15 mouse cellular contexts compared by ENCODE assay signal in the genomic region with DNA sequence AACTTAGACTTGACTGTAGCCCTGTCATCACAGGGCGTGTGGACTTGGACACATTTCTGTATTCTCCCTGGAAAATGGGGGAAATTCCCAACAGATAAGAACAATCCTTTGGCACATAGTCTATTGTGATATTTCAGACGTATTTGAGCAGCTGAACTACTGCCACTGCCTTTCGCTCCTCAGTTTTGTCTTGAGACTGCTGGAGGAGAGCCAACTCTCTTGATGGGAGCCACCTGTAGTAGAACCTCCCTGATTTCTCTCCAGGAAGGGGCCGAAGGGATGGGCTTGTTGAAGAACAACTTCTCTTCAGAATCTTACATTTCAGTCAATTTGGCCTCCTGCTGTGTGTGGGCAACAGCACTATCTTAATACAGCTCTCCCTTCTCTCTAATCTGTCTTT.
DNase-seq lines count a peak whose midpoint lies in the region; ATAC-seq lines count a peak whose summit lies in the region.
"Had no signal": no experiment of that assay in that cellular context is flagged by ENCODE, and none has a peak within 500 bp of the region (broad histone marks: within the 10 kb centered on the region; RNA-seq: fewer than 3 reads in every experiment).

No protein-coding gene starts in this region.

- H3K36me3 ChIP-seq in intestine, embryonic 14.5 days (ENCODE audit: control insufficient read depth, insufficient read depth, low read length): no peaks in the 10 kb centered on the region
- no peaks in the 10 kb centered on the region for H3K36me3 ChIP-seq in intestine, embryonic 16.5 days (ENCODE audit: control insufficient read depth, insufficient read depth, low read length)
- H3K36me3 ChIP-seq: midbrain, embryonic 10.5 days had no signal

- 26% methylated on average over 4 of the region's 4 CpGs for WGBS in intestine, embryonic 14.5 days
- 33% methylated on average over 4 of the region's 4 CpGs for WGBS in intestine, embryonic 16.5 days

- no peaks in the 10 kb centered on the region for H3K27me3 ChIP-seq in intestine, embryonic 14.5 days (replicated peaks; ENCODE audit: control insufficient read depth, insufficient read depth, low read length)
- no peaks in the 10 kb centered on the region for H3K27me3 ChIP-seq in intestine, embryonic 16.5 days (replicated peaks; ENCODE audit: control insufficient read depth, insufficient read depth, low read length)

- ATAC-seq in intestine, embryonic 14.5 days (replicated peaks; ENCODE audit: low FRiP score, low TSS enrichment, low read depth): no peak
- ATAC-seq in intestine, embryonic 16.5 days: no peak

- peak; percentile 60 for DNase-seq in intestine, embryonic 14.5 days (ENCODE audit: low spot score)
- peak; percentile 4 for DNase-seq in ovary, postnatal 14 days (ENCODE audit: low spot score)
- no peak for DNase-seq in ovary, postnatal 36 days (ENCODE audit: low spot score)
- peak; percentile 39 to 61 for DNase-seq in heart, postnatal 14 days
- DNase-seq in lung, postnatal 4 days: peak; percentile 20 to 29
- DNase-seq in thymus, postnatal 14 days: no peak
- DNase-seq: cerebellum, adult 11-12 months; gastrocnemius, postnatal 25 days; kidney, adult 2 months; left cerebral cortex, postnatal 4 days; right cerebral cortex, postnatal 4 days; thymus, postnatal 25 days had no signal

- H3K4me1 ChIP-seq in intestine, embryonic 14.5 days (replicated peaks; ENCODE audit: control insufficient read depth, insufficient read depth, low read length): 0 out of 2 replicates have a peak, but pooled peaks cover 4% of the 10 kb centered on the region
- 0 out of 2 replicates have a peak, but pooled peaks cover 2% of the 10 kb centered on the region for H3K4me1 ChIP-seq in intestine, embryonic 16.5 days (ENCODE audit: control insufficient read depth, insufficient read depth, low read length)

- intact Hi-C loops in heart, postnatal 14 days (cut with DNase I): no loop called here

- no peaks in the 10 kb centered on the region for H3K9me3 ChIP-seq in intestine, embryonic 14.5 days (ENCODE audit: control insufficient read depth, low read length)
- H3K9me3 ChIP-seq in intestine, embryonic 16.5 days (ENCODE audit: control insufficient read depth, low read length): no peaks in the 10 kb centered on the region
- H3K9me3 ChIP-seq: midbrain, embryonic 10.5 days had no signal

- H3K4me3 ChIP-seq in intestine, embryonic 14.5 days (ENCODE audit: low read depth, low read length): no peak overlapping the region
- H3K4me3 ChIP-seq in intestine, embryonic 16.5 days (ENCODE audit: low read length): no peak overlapping the region
- H3K4me3 ChIP-seq: midbrain, embryonic 10.5 days had no signal

- no peak overlapping the region for H3K27ac ChIP-seq in intestine, embryonic 14.5 days (ENCODE audit: low read depth)
- no peak overlapping the region for H3K27ac ChIP-seq in intestine, embryonic 16.5 days (ENCODE audit: low read length)
- H3K27ac ChIP-seq: liver, embryonic 14.5 days; midbrain, embryonic 10.5 days had no signal

- no peak overlapping the region for H3K4me2 ChIP-seq in intestine, embryonic 14.5 days (ENCODE audit: low read length)
- H3K4me2 ChIP-seq in intestine, embryonic 16.5 days (ENCODE audit: low read depth, low read length): no peak overlapping the region

- no peak overlapping the region for H3K9ac ChIP-seq in intestine, embryonic 14.5 days (ENCODE audit: low read length)
- no peak overlapping the region for H3K9ac ChIP-seq in intestine, embryonic 16.5 days (ENCODE audit: low read depth, low read length)
- H3K9ac ChIP-seq: liver, embryonic 14.5 days had no signal

Comparison
In these comparisons a context has a peak if more than half of its experiments do, and no peak if none do; other contexts are left out.
1. DNase-seq: peak in intestine, embryonic 14.5 days (single experiment), ovary, postnatal 14 days (single experiment), heart, postnatal 14 days (2 of 2) and lung, postnatal 4 days (2 of 2); none in ovary, postnatal 36 days (single experiment) and thymus, postnatal 14 days (single experiment).